Mouse (Mus musculus) cerebellum, postnatal 14 days (tissue): ENCODE results near the gene Olfr1297.

Experiments used
- DNase-seq, 2 experiments: peaks; one replicate each; pipeline ENCODE4 v3.0.0; 2021; ENCODE audit warnings: mixed read lengths in 2 of 2

The Olfr1297 gene

GRCm38 (mm10) chr2:111626397-111626796 lies at the start of gene Olfr1297:
Olfr1297 (minus strand) TSS chr2:111626497.
- no peak for DNase-seq

GRCm38 (mm10) chr2:111661119-111661518 lies 34.8 kb upstream of the Olfr1297 start, which contains the start of gene Olfr1299:
Olfr1299 (plus strand) TSS chr2:111661419.
- DNase-seq: no peak

GRCm38 (mm10) chr2:111649101-111649500 lies 22.8 kb upstream of the Olfr1297 start, which contains the start of gene Olfr1298:
Olfr1298 (minus strand) TSS chr2:111649201.
- DNase-seq: no peak

- no peak for DNase-seq
Measured at GRCm38 (mm10) chr2:111569581-111569980, 56.7 kb downstream of the Olfr1297 start, which contains the start of gene Olfr1295. Olfr1295 (minus strand) TSS chr2:111569681.
